Mouse (Mus musculus) intestine, embryonic 16.5 days (tissue): Measurements from ENCODE around the gene Epm2a. TPM values are rescaled to one million over a fixed set of nuclear protein-coding genes. Genes with fewer than 3 reads are reported as not detected.
"Not testable (repeated sequence)": the region's sequence is repeated elsewhere in the genome, so short reads cannot be mapped to it uniquely, and the experiment has no call there.

Experiments
- ATAC-seq: fragments of 200-750 bp; cut with Nextera tagmentation; 2 replicates; pipeline ENCODE4 v1.8.0; 2017; ENCODE audit warnings: moderate TSS enrichment, moderate library complexity
- H3K27ac ChIP-seq: fragments of 300-500 bp; sonication (generic); 2 replicates; pipeline ENCODE4 v1.5.1; 2014; ENCODE audit warnings: mild to moderate bottlenecking, low read length
- H3K27me3 ChIP-seq: fragments of 300-500 bp; sonication (generic); replicated peaks from 2 replicates; pipeline ENCODE4 v1.6.1; 2014; ENCODE audit warnings: low read length, control low read depth, mixed read lengths; ENCODE audit not compliant: control insufficient read depth, insufficient read depth
- H3K36me3 ChIP-seq: fragments of 300-500 bp; sonication (generic); 2 replicates; pipeline ENCODE4 v1.6.1; 2014; ENCODE audit warnings: low read length, control low read depth; ENCODE audit not compliant: control insufficient read depth, insufficient read depth
- H3K4me1 ChIP-seq: fragments of 300-500 bp; sonication (generic); 2 replicates; pipeline ENCODE4 v1.6.1; 2014; ENCODE audit warnings: low read length, control low read depth, mixed read lengths; ENCODE audit not compliant: control insufficient read depth, insufficient read depth
- H3K4me2 ChIP-seq: fragments of 300-500 bp; sonication (generic); 2 replicates; pipeline ENCODE4 v1.6.1; 2014; ENCODE audit warnings: low read depth, low read length, control low read depth
- H3K4me3 ChIP-seq: fragments of 300-500 bp; sonication (generic); 2 replicates; pipeline ENCODE4 v1.5.1; 2014; ENCODE audit warnings: mild to moderate bottlenecking, low read length
- H3K9ac ChIP-seq: fragments of 300-500 bp; sonication (generic); 2 replicates; pipeline ENCODE4 v1.6.1; 2014; ENCODE audit warnings: low read depth, low read length
- H3K9me3 ChIP-seq: fragments of 300-500 bp; sonication (generic); 2 replicates; pipeline ENCODE4 v1.6.1; 2016; ENCODE audit warnings: low read length, control low read depth; ENCODE audit not compliant: control insufficient read depth
- WGBS: fragments of 180-500 bp; shearing (Covaris S2); extraction: QIAGEN DNeasy Blood & Tissue Kit; methylation state at CpG from one replicate; pipeline ENCODE4 v1.1.7; 2014; 5-methylcytosine and 5-hydroxymethylcytosine counted together
- polyA plus RNA-seq: library from polyadenylated mRNA; unstranded; fragments of >200 nt; fragmentation: Nextera tagmentation; extraction: Ambion mirVana; gene quantifications from 2 replicates; pipeline ENCODE4 v1.2.1, GENCODE M21; 2015

The Epm2a gene
- polyA plus RNA-seq: 0.10 and 0.20 TPM in 2 replicates

DNA sequence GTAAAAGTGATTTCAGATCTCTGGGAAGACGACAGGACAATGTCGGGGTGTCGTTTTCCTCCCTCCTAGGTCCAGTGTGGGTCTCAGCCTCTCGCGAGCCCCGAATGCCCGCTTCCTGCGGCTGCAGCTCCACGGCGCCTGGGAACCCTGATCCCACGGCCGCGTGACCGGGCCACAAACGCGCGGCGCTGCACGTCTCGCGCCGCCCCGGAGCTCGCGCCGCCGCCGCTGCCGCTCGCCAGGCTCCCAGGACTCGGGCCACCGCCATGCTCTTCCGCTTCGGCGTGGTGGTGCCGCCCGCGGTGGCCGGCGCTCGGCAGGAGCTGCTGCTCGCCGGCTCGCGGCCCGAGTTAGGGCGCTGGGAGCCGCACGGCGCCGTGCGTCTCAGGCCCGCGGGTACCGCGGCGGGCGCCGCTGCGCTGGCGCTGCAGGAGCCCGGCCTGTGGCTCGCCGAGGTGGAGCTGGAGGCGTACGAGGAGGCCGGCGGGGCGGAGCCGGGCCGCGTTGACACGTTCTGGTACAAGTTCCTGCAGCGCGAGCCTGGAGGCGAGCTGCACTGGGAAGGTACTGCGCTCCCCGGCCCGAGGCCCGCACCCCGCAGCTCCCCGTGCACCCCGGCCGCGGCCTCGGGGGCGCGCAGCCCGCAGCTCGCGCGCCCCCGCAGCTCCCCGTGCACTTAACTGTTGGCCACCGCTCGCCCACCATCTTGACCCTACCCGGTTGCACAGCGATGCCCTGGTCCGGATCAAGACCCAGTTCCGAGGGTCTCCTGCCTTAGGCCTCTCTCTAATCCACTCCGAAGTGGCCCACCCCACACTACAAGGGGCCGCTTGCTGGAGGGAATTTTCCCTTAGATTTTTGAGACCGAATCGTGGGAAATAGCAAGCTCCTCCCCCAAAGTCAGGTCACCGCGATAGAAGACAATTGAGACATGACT is at the start of gene Epm2a:
Gene Epm2a (plus strand): TSS at position 200 of the 937 bp plus-strand sequence.
- ATAC-seq: peak; percentile 100
- Histone ChIP-seq H3K27ac (peak within 1 kb of the TSS; percentile 97), H3K9me3 (no peaks in the 10 kb centered on the region), H3K4me2 (peak within 1 kb of the TSS; percentile 75), H3K27me3 (no peaks in the 10 kb centered on the region), H3K9ac (peak within 1 kb of the TSS; percentile 93), H3K4me3 (peak within 1 kb of the TSS; percentile 72), H3K36me3 (no peaks in the 10 kb centered on the region), H3K4me1 (peaks cover 3% of the 10 kb centered on the region; the same call in 1 of the 2 replicates)
- under 1% methylated on average over 96 of the region's 106 CpGs for WGBS

GRCm38 (mm10) chr10:11298418-11298817 is 44.8 kb upstream of the Epm2a start:
- Histone ChIP-seq H3K9ac (no peak overlapping the region), H3K4me2 (no peak overlapping the region), H3K36me3 (no peaks in the 10 kb centered on the region), H3K27ac (no peak overlapping the region), H3K4me3 (no peak overlapping the region), H3K27me3 (no peaks in the 10 kb centered on the region), H3K4me1 (no peaks in the 10 kb centered on the region), H3K9me3 (no peaks in the 10 kb centered on the region)
- 87% methylated on average over 6 of the region's 6 CpGs for WGBS
- no peak for ATAC-seq

DNA sequence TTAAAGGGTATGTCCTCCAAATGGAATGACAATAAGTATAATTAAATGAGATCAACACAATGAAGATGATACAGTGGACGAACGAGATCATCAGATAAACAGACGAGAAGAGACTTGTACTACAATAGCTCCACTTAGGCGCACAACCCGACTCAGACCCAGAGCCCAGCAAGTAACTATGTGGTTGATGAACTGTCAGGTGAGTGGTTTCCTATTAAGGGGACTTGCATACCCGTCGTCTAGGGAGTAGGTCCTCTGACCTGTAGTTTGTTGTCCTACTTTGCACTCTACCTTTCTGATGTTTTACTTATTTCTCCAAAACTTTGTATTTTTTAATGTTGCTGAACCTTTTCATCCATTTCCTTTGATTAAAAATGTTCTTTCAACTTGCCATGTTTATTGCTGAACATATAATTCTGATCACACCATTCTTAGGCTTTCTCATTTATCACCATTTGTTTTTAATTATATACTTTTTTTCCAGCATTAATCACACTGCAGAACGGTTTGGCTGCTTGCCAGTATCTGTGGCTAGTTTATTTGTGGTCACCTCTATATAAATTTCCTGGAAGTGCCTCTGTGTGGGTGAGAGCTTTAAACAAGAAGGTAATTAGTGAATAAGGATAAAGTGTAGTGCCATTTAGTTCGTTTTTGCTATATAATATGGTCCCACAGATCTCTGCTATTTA is 37.7 kb upstream of the Epm2a start:
- Histone ChIP-seq H3K4me3 (no peak overlapping the region), H3K27ac (no peak overlapping the region), H3K27me3 (no peaks in the 10 kb centered on the region), H3K36me3 (no peaks in the 10 kb centered on the region), H3K9ac (no peak overlapping the region), H3K4me2 (no peak overlapping the region), H3K9me3 (no peaks in the 10 kb centered on the region), H3K4me1 (no peaks in the 10 kb centered on the region)
- ATAC-seq: no peak
- 80% methylated on average over 9 of the region's 9 CpGs for WGBS

DNA sequence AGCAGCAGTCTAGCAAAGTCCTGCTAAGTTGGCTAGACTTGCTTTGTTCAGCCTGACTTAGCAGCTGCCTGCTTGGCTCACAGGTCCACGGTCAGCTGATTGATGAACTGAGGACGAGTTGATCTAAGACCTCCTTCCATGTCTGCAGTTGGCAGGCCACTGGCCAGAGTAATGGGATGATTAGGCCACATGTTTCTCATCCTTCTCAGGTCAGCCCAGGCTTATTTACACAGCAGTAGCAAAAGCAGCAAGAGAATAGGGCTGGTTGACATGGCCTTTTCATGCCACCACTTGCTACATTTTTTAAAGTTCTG is 37.2 kb upstream of the Epm2a start:
- H3K27ac ChIP-seq: no peak overlapping the region
- ATAC-seq: no peak
- H3K27me3 ChIP-seq: no peaks in the 10 kb centered on the region
- no peak overlapping the region for H3K4me3 ChIP-seq
- 58% methylated on average over 2 of the region's 2 CpGs for whole genome bisulfite sequencing
- H3K9me3 ChIP-seq: no peaks in the 10 kb centered on the region
- no peaks in the 10 kb centered on the region for H3K4me1 ChIP-seq
- no peak overlapping the region for H3K4me2 ChIP-seq
- H3K36me3 ChIP-seq: no peaks in the 10 kb centered on the region
- no peak overlapping the region for H3K9ac ChIP-seq

DNA sequence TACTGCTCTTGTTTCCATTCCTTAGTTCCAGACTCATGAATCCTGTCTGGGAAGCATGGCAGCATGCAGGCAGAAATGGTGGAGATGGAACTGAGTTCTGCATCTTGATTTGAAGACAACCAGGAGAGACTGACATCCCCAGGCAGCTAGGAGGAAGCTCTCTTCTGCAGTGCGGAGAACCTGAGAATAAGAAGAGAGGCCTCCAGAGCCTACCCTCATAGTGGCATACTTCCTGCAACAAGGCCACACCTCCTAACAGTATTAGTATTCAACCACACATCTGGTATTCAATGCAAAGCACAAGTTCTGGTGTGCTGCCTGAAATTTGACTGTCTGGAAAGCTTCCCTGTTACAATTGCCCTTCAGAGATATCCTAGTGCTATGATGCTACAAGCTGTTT is 33.3 kb upstream of the Epm2a start:
- Histone ChIP-seq H3K4me2 (no peak overlapping the region), H3K4me3 (no peak overlapping the region), H3K27ac (no peak overlapping the region), H3K9me3 (no peaks in the 10 kb centered on the region), H3K27me3 (no peaks in the 10 kb centered on the region), H3K4me1 (no peaks in the 10 kb centered on the region), H3K9ac (no peak overlapping the region), H3K36me3 (no peaks in the 10 kb centered on the region)
- 92% methylated on average over 1 of the region's 1 CpGs for WGBS
- ATAC-seq: no peak

DNA sequence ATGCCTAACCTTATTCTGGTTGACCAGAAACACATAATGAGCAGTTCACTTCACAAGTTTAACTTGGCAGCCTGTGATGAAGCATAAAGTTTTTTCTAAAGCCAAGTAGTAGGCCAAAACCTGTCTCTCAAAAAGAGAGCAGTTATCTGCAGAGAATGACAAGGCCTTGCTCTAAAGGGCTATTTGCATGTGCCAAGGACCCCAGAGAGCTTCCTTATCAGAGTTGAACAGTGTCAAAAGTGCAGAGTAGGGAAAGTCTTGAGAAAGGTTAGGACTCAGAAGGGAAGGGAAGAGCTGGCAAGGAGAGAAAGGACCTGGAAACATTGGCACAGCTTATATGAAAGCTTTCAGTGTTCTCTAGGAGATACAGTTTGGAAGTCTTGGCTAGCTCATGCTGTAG is 32.7 kb upstream of the Epm2a start:
- no peak overlapping the region for H3K27ac ChIP-seq
- no peak for ATAC-seq
- H3K36me3 ChIP-seq: no peaks in the 10 kb centered on the region
- no peak overlapping the region for H3K9ac ChIP-seq
- H3K9me3 ChIP-seq: no peaks in the 10 kb centered on the region
- no peaks in the 10 kb centered on the region for H3K27me3 ChIP-seq
- H3K4me1 ChIP-seq: no peaks in the 10 kb centered on the region
- no peak overlapping the region for H3K4me2 ChIP-seq
- no peak overlapping the region for H3K4me3 ChIP-seq

- not testable (repeated sequence) for H3K4me2 ChIP-seq, H3K36me3 ChIP-seq, H3K9me3 ChIP-seq, H3K4me1 ChIP-seq, H3K27me3 ChIP-seq, H3K4me3 ChIP-seq, ATAC-seq, H3K9ac ChIP-seq, H3K27ac ChIP-seq
These were observed 25.2 kb upstream of the Epm2a start for GRCm38 (mm10) chr10:11317856-11318454.

DNA sequence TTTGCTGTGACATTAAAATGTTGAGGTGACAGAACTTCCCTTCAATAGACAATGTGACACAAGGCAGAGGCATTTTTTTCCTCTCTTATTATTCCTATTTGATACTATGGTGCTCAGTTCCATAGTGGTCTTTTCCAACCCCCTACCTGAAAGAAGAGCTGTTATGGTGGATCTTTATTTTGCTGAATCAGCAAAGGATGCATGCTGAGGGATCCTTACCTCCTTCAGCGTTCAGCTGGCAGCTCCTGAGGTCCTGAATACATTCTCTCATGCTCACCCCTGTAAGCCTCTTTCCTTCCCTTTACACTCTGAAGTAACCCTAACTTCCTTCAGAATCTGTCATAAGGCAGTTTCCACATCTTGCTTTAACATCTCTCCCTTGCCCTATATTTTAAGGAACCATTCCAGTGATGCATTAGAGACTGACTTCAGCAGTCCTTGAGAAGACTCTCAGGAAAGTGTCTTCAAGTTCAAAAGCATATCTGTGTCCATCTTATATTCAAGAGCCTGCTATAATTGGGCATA is 23.7 kb upstream of the Epm2a start:
- H3K4me3 ChIP-seq: no peak overlapping the region
- H3K4me1 ChIP-seq: no peaks in the 10 kb centered on the region
- H3K27ac ChIP-seq: no peak overlapping the region
- no peak overlapping the region for H3K4me2 ChIP-seq
- H3K9ac ChIP-seq: no peak overlapping the region
- 71% methylated on average over 1 of the region's 1 CpGs for WGBS
- no peak for ATAC-seq
- H3K36me3 ChIP-seq: no peaks in the 10 kb centered on the region
- H3K27me3 ChIP-seq: no peaks in the 10 kb centered on the region
- H3K9me3 ChIP-seq: no peaks in the 10 kb centered on the region

DNA sequence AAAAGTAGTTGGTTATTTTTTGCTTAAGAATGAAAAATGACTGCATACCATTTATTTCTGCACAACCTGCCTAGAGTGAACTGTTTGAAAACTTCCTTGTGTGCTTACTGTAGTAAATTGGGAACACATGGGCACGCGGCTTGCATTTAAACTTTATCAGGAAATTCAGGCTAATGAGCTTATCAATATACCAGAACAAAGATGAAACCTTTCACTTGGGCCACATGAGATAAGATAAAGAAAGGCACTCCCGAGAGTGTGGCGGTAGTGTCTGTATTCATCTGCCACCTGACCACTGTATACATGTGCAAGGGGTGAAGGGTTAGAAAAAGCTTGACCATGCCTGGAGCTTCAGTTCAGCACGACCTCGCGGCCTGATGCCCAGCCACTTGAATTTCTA is 20.9 kb upstream of the Epm2a start:
- Histone ChIP-seq H3K27ac (no peak overlapping the region), H3K4me3 (no peak overlapping the region), H3K4me2 (no peak overlapping the region), H3K27me3 (no peaks in the 10 kb centered on the region), H3K36me3 (no peaks in the 10 kb centered on the region), H3K9ac (no peak overlapping the region), H3K4me1 (no peaks in the 10 kb centered on the region), H3K9me3 (no peaks in the 10 kb centered on the region)
- 65% methylated on average over 7 of the region's 7 CpGs for WGBS
- ATAC-seq: no peak
